Mouse (Mus musculus): Measurements from ENCODE around the gene Mrpl43.

The Mrpl43 gene

DNA sequence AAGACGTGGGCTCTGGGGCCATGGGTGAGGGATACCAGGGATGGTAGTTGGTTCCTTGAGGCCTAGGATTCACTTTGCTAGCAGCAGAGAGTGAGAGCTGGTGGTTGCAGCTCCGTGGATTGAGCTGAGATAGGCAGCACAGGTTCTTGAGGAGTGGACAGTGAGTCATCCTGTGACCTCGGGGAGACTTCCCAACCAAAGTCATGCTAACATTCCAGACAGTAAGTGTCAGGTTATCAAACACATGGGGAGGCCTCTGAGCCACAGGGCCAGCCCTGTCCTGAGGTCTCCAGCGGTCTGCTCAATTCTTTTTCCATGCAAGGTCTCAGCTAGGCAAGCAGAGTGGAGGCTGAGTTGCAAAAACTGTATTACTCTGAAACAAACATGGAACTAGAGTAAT lies 4.4 kb upstream of the Mrpl43 start:
- in situ Hi-C loops (cut with MboI; ENCODE audit: low sequenced_read_pairs), result no loop called here

DNA sequence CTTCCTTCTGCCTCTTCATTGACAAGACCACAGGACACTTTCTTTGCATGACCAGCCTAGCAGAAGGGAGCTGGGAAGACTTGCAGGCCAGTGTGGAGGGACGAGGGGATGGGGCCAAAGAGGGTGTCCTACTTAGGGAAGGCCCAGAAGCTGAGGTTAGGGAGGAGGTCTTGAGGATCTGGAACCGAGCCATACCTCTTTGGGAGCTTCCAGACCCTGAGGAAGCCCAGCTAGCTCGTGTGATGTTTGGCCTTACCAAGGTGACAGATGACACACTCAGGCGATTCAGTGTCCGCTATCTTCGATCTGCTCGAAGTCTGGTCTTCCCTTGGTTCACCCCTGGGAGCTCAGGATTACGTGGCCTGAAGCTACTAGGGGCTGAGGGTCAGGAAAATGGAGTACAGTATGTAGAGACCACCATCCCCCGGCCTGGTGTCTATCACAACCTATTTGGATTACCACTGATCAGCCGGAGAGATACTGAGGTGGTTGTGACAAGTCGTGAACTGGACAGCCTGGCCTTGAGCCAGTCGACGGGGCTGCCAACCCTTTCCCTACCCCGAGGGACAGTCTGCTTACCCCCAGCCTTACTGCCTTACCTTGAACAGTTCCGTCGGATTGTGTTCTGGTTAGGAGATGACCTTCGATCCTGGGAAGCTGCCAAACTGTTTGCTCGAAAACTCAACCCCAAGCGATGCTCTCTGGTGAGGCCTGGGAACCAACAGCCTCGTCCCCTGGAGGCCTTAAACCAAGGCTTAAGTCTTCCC lies 1.4 kb upstream of the Mrpl43 start:
- in situ Hi-C loops (cut with MboI; ENCODE audit: low sequenced_read_pairs), result no loop called here

DNA sequence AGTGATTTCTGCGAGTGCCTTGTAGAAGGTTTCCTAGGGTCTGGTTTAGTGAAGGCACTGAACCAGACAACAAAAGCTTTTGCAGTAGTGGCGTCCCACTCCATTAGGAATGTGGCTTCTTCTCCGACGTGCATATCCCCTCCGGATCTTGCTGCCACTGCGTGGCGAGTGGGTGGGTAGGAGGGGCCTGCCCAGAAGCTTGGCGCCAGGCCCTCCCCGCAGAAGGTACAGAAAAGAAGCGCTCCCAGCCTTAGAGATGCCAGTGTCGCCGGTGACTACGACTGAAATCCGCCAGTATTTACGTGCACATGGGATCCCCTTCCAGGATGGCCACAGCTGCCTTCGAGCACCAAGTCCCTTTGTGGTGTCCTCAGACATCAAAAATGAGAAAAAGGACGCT lies 779 bp upstream of the Mrpl43 start:
- in situ Hi-C loops (cut with MboI; ENCODE audit: low sequenced_read_pairs), result no loop called here

- in situ Hi-C loops (cut with MboI; ENCODE audit: low sequenced_read_pairs), result no loop called here
Measured at GRCm38 (mm10) chr19:45005444-45005843, 798 bp downstream of the Mrpl43 start, which contains the start of gene Twnk. Gene Twnk (plus strand): TSS chr19:45005663.

DNA sequence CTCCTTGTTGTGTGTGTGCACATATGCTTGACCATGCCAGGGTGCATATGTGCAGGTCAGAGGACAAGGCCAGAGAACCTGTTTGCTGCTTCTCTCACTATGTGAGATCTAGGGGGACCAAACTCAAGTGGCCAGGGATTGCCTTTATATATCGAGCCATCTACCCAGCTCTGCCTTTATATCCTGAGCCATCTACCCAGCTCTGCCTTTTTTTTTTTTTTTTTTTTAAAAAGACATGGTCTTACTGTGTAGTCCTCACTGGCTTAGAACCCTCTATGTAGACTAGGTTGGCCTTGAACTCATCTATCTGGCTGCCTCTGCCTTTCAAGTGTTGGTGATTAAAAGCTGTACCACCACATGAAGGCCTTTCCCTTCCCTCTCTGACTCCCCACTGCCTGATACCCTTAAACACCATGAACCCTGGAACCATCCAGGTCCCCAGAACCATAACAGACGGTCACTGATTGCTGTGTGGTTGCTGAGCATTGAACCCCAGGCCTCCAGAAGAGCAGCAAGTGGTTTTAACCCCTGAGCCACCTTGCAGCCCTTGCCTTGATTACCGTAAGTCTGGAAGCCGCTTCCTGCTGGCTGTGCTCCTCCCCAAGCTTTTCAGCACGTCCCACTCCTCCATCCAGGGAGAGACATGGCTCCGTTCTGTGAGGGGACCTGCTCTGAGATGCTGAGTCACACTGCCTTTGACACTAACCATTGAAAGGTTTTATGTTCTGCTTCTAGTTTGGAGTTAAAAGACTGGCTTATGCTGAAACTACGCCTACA lies 2.3 kb downstream of the Mrpl43 start:
- in situ Hi-C loops (cut with MboI; ENCODE audit: low sequenced_read_pairs), result no loop called here

- in situ Hi-C loops (cut with MboI; ENCODE audit: low sequenced_read_pairs), result no loop called here
Measured at GRCm38 (mm10) chr19:45002301-45002700, 3.9 kb downstream of the Mrpl43 start.

DNA sequence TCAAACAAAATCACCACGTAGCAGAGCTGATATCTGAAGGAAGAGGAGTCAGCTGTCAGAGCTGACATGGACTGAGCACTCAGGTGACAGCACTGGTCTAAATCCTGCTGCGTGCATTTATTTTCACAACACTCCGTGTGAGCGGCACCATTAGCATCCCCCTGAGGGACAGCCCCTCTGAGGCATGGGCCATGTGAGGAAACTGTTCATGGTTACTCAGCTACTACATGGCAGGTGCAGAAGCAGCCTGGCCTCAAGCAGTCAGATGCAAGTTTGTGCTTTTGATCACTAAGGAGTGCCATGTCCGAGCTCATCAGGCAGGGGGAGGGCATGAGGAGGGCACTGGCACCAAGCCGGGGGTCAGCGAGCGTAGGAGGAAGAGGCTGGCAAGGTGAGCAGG lies 6.6 kb downstream of the Mrpl43 start:
- in situ Hi-C loops (cut with MboI; ENCODE audit: low sequenced_read_pairs), result no loop called here

- in situ Hi-C loops (cut with MboI; ENCODE audit: low sequenced_read_pairs), result no loop called here
Measured at GRCm38 (mm10) chr19:44997786-44998185, 8.5 kb downstream of the Mrpl43 start.

DNA sequence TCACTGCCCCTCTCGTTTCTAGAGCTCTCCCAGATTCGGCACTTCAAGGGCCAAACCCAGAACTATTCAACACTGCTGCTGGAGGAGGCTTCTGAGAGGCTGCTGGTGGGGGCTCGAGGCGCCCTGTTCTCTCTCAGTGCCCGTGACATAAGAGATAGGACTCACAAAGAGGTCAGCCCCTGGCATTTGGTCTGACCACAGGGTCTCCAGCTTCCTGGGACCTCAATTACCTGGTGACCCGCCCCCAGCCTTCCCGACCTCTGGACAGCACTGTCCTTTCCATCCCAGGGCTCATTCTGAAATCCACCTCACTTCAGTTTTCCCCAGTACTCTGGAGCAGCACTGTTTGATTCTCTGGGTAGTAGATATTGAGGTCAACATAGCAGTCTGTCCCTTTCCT lies 13.5 kb downstream of the Mrpl43 start:
- in situ Hi-C loops (cut with MboI; ENCODE audit: low sequenced_read_pairs), result no loop called here

- in situ Hi-C loops (cut with MboI; ENCODE audit: low sequenced_read_pairs), result no loop called here
Measured at GRCm38 (mm10) chr19:44992246-44992645, 14.0 kb downstream of the Mrpl43 start.

DNA sequence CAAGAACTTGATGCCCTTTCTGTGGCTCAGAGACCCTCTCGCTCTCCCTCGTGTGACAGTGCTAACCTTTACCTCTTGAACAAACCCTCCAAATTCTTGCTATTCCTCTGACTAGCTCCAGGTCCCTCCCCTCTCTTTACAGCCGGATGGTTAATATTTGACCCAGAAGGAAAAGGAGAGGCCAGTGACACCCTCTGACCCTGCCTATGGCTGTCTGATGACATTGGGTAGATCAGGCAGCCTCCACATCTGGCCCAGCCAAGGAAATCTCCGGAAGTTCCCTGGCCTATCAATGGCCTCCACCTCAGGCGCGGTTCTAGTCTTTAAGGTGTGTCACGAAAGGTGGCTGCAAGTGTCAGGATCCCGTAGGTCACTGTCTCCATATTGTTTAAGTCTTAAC lies 15.2 kb downstream of the Mrpl43 start:
- in situ Hi-C loops (cut with MboI; ENCODE audit: low sequenced_read_pairs), result no loop called here

DNA sequence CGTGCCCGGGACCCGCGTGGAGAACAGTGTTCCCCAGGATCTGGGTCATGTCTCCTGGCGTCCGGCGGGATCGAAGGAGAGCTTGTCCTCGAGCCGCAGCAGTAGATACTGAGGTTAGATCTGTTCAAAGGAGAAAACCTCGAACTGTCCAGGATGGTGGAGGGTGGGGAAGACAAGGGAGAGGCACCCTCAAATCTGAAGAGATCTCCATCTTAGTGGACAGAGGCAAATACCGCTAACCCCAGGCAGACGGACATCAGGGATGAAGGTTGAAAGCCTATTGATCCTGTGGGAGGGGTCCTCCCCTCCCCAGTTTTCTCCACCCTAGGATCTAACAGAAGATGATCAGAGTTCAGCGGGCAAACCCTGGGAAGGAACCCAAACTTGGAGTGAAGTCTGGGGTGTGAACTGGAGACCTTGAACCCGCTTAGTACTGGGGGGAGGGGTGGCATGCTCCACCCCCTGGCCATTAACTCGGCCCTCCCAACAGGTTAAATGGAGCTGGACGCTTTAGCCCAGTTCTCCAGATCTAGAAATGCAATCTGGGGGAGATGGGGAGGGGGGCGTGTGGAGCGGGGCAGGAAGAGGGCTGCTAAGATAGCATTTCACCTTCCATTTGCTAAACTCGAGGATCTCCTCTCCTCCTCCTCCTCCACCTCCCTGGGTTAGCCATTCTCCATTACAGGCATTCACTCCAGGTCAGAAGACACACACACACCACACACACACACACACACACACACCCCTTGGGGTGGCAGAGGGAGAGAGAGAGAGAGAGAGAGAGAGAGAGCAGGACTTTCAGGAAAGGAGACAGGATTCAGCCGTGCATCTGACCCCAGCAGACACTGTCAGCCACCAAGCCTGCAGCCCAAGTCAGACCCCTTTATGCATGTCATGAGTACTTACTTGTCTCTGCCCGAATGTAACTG lies 16.4 kb downstream of the Mrpl43 start:
- in situ Hi-C loops (cut with MboI; ENCODE audit: low sequenced_read_pairs), result no loop called here

DNA sequence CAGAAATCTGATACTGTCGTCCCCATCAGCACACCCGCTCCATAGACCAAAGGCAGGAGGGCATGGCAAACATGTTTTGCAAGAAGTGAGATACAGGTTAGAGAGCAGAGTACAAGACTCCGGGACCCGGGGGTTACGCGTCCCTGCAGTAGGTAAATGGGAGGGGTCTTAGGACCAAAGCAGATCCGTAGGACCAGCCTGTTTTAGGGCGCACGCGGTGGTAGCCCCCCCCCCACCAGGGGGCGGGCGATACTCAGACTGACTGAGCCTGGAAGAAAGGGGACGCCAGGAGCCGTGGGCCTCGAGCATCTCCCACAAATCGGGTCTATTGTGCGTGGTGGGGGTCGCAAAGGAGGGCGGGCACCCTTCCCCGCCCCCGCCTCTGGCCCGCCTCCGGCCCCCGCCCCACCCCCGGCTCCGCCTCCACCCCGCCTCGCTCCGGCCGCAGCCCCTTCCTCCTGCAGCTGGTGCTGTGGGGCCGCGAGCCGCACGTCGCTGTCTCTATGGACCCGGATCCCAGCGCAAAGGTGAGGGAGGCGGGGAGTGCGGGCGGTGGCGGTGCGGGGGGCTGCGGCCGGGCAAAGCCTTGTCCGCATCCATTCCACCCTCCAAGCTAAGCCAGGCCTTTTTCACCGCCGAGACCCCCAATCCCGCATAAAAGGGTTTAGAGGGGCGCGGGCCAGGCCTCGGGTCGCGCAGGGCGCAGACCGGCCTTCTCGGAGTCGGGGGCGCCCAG lies 17.2 kb downstream of the Mrpl43 start, which contains the start of gene Sema4g:
Gene Sema4g (plus strand): TSS at position 271 of the 736 bp plus-strand sequence.
- in situ Hi-C loops (cut with MboI; ENCODE audit: low sequenced_read_pairs), result no loop called here

DNA sequence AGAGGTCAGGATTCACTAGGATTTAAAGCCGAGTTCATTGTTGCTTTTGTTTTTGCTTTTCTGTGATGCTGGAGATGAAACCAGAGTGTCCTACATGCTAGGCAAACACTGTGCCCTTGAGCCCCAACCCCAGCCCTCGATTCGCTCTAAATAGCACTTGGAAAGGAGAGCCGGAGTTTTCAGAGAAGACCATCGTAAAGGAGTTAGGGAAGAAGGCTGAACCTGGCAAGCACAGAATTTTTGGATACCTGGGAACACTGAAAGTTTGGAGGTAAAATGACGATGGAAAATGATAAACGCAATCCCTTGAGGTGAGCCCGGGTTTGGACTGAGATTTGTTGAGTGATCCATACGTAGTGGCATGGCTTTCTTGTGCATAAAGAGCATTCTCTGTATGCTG lies 17.9 kb downstream of the Mrpl43 start:
- in situ Hi-C loops (cut with MboI; ENCODE audit: low sequenced_read_pairs), result no loop called here

DNA sequence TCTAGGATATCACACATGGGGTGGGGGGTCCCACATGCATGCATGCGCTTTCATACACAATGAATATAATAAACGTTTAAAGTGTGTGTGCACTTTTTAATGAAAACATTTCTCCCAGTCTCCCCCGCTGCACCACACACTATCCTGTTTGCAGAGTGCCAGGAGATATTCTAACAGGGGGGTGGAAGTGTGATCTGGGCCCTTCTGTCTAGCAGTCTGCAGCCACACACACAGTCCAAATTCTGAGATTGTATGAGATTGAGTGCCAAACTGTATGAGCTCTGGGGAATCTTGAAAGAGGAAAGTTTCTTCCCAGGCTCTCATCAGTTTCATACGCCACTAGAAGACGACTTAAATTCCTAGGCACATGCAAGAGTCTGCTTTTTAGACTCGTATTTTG lies 18.4 kb downstream of the Mrpl43 start:
- in situ Hi-C loops (cut with MboI; ENCODE audit: low sequenced_read_pairs), result no loop called here

- in situ Hi-C loops (cut with MboI; ENCODE audit: low sequenced_read_pairs), result no loop called here
Measured at GRCm38 (mm10) chr19:44987004-44987403, 19.2 kb downstream of the Mrpl43 start.

- in situ Hi-C loops (cut with MboI; ENCODE audit: low sequenced_read_pairs), result no loop called here
Measured at GRCm38 (mm10) chr19:44985159-44985988, 20.9 kb downstream of the Mrpl43 start.

GRCm38 (mm10) chr19:44984420-44984819 lies 21.8 kb downstream of the Mrpl43 start:
- in situ Hi-C loops (cut with MboI; ENCODE audit: low sequenced_read_pairs), result no loop called here

- in situ Hi-C loops (cut with MboI; ENCODE audit: low sequenced_read_pairs), result no loop called here
Measured at GRCm38 (mm10) chr19:44983366-44983765, 22.9 kb downstream of the Mrpl43 start.
